Mouse (Mus musculus): Measurements from ENCODE around the gene Atp2b1. TPM values are rescaled to one million over a fixed set of nuclear protein-coding genes. Genes with fewer than 3 reads are reported as not detected.

The Atp2b1 gene
- polyA plus RNA-seq, 1 experiment: 4.1 TPM

DNA sequence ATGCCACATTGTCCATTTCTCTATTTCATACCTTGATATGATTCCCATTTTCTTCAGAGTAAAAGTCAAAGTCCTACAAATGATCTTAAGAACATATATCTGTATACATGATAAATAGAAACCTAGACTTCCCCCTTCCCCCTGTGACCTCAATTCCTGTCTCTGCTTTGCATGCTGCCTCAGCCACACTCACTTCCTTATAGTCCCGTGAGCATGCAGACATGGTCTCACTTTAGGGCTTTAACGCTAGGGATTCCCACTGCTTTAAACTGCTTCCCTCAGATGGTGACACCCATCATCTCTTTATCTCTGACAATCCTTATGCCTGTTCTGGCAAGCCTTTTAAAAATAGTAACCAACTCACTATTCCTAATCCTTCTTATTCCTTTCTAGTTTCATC lies 33.5 kb upstream of the Atp2b1 start:
- H3K27ac ChIP-seq (ENCODE audit: control insufficient read depth, insufficient read depth, low read depth, low read length): no peak overlapping the region
- no peaks in the 10 kb centered on the region for H3K36me3 ChIP-seq (ENCODE audit: control insufficient read depth, insufficient read depth, low read length)
- no peaks in the 10 kb centered on the region for H3K27me3 ChIP-seq (ENCODE audit: control insufficient read depth, insufficient read depth, low read length)
- no peak overlapping the region for H3K4me3 ChIP-seq (ENCODE audit: control insufficient read depth, low read depth, low read length)
- no peaks in the 10 kb centered on the region for H3K4me1 ChIP-seq (ENCODE audit: control insufficient read depth, insufficient read depth, low read length)
- TF ChIP-seq CTCF (IDR thresholded peaks at IDR 0.05; ENCODE audit: control insufficient read depth, insufficient read depth, insufficient replicate concordance, low read depth, low read length) (no peak), POLR2A (IDR thresholded peaks at IDR 0.05; ENCODE audit: control insufficient read depth, low read depth, low read length) (no peak)

- no peak for TF ChIP-seq POLR2A (IDR thresholded peaks at IDR 0.05; ENCODE audit: control insufficient read depth, low read depth, low read length)
- TF ChIP-seq CTCF (IDR thresholded peaks at IDR 0.05; ENCODE audit: control insufficient read depth, insufficient read depth, insufficient replicate concordance, low read depth, low read length): no peak
- Histone ChIP-seq H3K4me3 (ENCODE audit: control insufficient read depth, low read depth, low read length) (no peak overlapping the region), H3K27me3 (ENCODE audit: control insufficient read depth, insufficient read depth, low read length) (no peaks in the 10 kb centered on the region), H3K27ac (ENCODE audit: control insufficient read depth, insufficient read depth, low read depth, low read length) (no peak overlapping the region), H3K4me1 (ENCODE audit: control insufficient read depth, insufficient read depth, low read length) (no peaks in the 10 kb centered on the region), H3K36me3 (ENCODE audit: control insufficient read depth, insufficient read depth, low read length) (no peaks in the 10 kb centered on the region)
Observed at GRCm38 (mm10) chr10:98881492-98881891, 32.7 kb upstream of the Atp2b1 start.

DNA sequence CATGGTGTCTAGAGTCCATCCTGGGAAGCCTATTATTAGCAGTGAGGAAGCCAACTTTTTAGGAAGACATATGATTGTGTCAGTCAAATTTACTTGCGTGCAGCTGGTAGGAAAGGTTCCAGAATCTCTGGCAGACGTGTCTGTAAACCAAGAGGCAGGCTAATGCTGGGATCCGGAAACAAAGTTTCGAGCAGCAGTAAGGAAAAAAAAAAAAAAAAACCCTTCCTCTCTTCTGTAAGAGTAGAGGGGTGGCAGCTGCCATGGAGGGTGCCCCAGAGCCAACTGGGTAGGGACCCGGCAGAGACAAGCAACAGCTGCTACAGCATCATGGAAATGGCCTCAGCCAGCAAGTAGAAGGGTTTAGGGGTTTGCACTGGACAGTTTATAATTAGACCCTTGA lies 31.6 kb upstream of the Atp2b1 start:
- Histone ChIP-seq H3K36me3 (ENCODE audit: control insufficient read depth, insufficient read depth, low read length) (no peaks in the 10 kb centered on the region), H3K4me3 (ENCODE audit: control insufficient read depth, low read depth, low read length) (no peak overlapping the region), H3K4me1 (ENCODE audit: control insufficient read depth, insufficient read depth, low read length) (no peaks in the 10 kb centered on the region), H3K27ac (ENCODE audit: control insufficient read depth, insufficient read depth, low read depth, low read length) (no peak overlapping the region), H3K27me3 (ENCODE audit: control insufficient read depth, insufficient read depth, low read length) (no peaks in the 10 kb centered on the region)
- TF ChIP-seq CTCF (IDR thresholded peaks at IDR 0.05; ENCODE audit: control insufficient read depth, insufficient read depth, insufficient replicate concordance, low read depth, low read length) (no peak), POLR2A (IDR thresholded peaks at IDR 0.05; ENCODE audit: control insufficient read depth, low read depth, low read length) (no peak)

- Histone ChIP-seq H3K27ac (ENCODE audit: control insufficient read depth, insufficient read depth, low read depth, low read length) (no peak overlapping the region), H3K27me3 (ENCODE audit: control insufficient read depth, insufficient read depth, low read length) (no peaks in the 10 kb centered on the region), H3K36me3 (ENCODE audit: control insufficient read depth, insufficient read depth, low read length) (no peaks in the 10 kb centered on the region), H3K4me1 (ENCODE audit: control insufficient read depth, insufficient read depth, low read length) (no peaks in the 10 kb centered on the region), H3K4me3 (ENCODE audit: control insufficient read depth, low read depth, low read length) (no peak overlapping the region)
- TF ChIP-seq CTCF (IDR thresholded peaks at IDR 0.05; ENCODE audit: control insufficient read depth, insufficient read depth, insufficient replicate concordance, low read depth, low read length): no peak
- TF ChIP-seq POLR2A (IDR thresholded peaks at IDR 0.05; ENCODE audit: control insufficient read depth, low read depth, low read length): no peak
Observed at GRCm38 (mm10) chr10:98884445-98884844, 29.8 kb upstream of the Atp2b1 start.

DNA sequence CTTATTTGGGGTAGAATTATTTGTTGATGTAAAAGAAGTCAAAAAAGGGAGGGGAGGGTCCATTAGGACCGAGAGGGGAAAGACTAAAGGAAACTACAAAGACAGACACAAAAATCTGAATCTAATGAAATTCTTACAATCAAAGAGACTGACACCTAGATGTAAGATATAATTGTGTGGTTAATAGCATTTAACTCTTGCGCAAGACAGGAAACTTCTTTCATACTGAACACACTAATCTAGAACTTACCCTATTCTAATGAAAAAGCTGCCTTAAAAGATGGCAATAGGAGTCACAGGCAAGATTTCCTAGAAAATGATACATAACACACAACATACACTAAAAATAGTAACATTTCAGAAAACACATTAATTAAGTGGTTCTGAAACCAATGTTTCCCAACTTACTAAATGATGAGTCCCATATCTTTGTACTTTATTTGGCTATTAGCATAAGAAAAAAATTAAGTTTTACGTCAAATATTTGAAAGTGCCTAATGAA lies 27.4 kb upstream of the Atp2b1 start:
- no peaks in the 10 kb centered on the region for H3K27me3 ChIP-seq (ENCODE audit: control insufficient read depth, insufficient read depth, low read length)
- TF ChIP-seq CTCF (IDR thresholded peaks at IDR 0.05; ENCODE audit: control insufficient read depth, insufficient read depth, insufficient replicate concordance, low read depth, low read length) (no peak), POLR2A (IDR thresholded peaks at IDR 0.05; ENCODE audit: control insufficient read depth, low read depth, low read length) (no peak)
- no peak overlapping the region for H3K4me3 ChIP-seq (ENCODE audit: control insufficient read depth, low read depth, low read length)
- H3K4me1 ChIP-seq (ENCODE audit: control insufficient read depth, insufficient read depth, low read length): no peaks in the 10 kb centered on the region
- no peaks in the 10 kb centered on the region for H3K36me3 ChIP-seq (ENCODE audit: control insufficient read depth, insufficient read depth, low read length)
- no peak overlapping the region for H3K27ac ChIP-seq (ENCODE audit: control insufficient read depth, insufficient read depth, low read depth, low read length)

DNA sequence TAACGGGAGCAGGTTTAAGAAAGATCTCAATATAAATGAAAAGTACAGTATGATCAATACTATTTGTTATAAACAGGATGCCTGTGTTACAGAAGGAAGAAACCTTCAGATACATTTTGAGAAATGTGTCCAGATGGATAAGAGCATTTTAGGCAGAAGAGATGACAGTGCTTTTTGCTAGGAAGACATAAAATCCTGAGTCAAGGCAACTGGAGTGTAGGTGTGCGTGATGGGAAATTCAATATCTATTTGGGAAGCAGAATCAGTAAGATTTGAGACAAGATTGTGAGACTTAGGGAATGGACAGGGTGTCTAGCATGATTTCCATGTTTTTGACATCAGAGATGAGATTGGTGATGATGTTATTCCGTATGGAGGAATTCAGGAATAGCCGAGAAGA lies 22.8 kb upstream of the Atp2b1 start:
- H3K27me3 ChIP-seq (ENCODE audit: control insufficient read depth, insufficient read depth, low read length): no peaks in the 10 kb centered on the region
- no peaks in the 10 kb centered on the region for H3K36me3 ChIP-seq (ENCODE audit: control insufficient read depth, insufficient read depth, low read length)

DNA sequence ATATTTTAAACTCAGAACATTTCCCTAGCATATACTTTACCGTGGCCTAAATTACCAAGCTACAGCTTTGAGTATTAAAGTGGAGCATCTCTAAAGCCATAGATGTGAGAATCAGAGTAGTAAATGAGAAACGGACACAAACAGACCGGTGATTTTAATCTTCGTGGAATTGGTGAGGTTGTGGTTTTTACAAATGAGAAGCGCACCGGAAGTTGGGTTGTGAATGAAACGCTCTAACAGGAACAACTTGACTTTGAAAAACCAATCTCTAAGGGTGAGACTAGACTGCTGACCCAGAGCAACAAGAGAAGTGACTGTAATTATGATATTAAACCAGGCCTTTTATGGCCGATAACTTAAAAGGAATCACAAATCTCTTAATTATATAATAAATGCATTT lies 16.7 kb upstream of the Atp2b1 start:
- TF ChIP-seq CTCF (IDR thresholded peaks at IDR 0.05; ENCODE audit: control insufficient read depth, insufficient read depth, insufficient replicate concordance, low read depth, low read length) (no peak), POLR2A (IDR thresholded peaks at IDR 0.05; ENCODE audit: control insufficient read depth, low read depth, low read length) (no peak)
- H3K4me3 ChIP-seq (ENCODE audit: control insufficient read depth, low read depth, low read length): no peak overlapping the region
- H3K36me3 ChIP-seq (ENCODE audit: control insufficient read depth, insufficient read depth, low read length): no peaks in the 10 kb centered on the region
- H3K27ac ChIP-seq (ENCODE audit: control insufficient read depth, insufficient read depth, low read depth, low read length): no peak overlapping the region
- H3K4me1 ChIP-seq (ENCODE audit: control insufficient read depth, insufficient read depth, low read length): no peaks in the 10 kb centered on the region
- H3K27me3 ChIP-seq (ENCODE audit: control insufficient read depth, insufficient read depth, low read length): no peaks in the 10 kb centered on the region

More for the DNA sequence above, 22.8 kb upstream of the Atp2b1 start:
- no peaks in the 10 kb centered on the region for H3K4me1 ChIP-seq (ENCODE audit: control insufficient read depth, insufficient read depth, low read length)
- no peak overlapping the region for H3K4me3 ChIP-seq (ENCODE audit: control insufficient read depth, low read depth, low read length)
- TF ChIP-seq POLR2A (IDR thresholded peaks at IDR 0.05; ENCODE audit: control insufficient read depth, low read depth, low read length) (no peak), CTCF (IDR thresholded peaks at IDR 0.05; ENCODE audit: control insufficient read depth, insufficient read depth, insufficient replicate concordance, low read depth, low read length) (no peak)
- H3K27ac ChIP-seq (ENCODE audit: control insufficient read depth, insufficient read depth, low read depth, low read length): no peak overlapping the region

All from testis, adult 2 months (tissue).